Mouse (Mus musculus) lung, adult 2 months (tissue): Measurements from ENCODE around the gene Dnah9. TPM values are rescaled to one million over a fixed set of nuclear protein-coding genes. Genes with fewer than 3 reads are reported as not detected.

Source experiments
- DNase-seq: peaks from one replicate; pipeline ENCODE4 v3.0.0; 2022
- H3K4me1 ChIP-seq: fragments of 200-500 bp; 2 replicates; pipeline ENCODE4 v1.6.1; 2011; ENCODE audit warnings: low read length; ENCODE audit not compliant: control insufficient read depth, insufficient read depth
- H3K4me3 ChIP-seq: fragments of 200-500 bp; replicated peaks from 2 replicates; pipeline ENCODE3; 2011; ENCODE audit warnings: low read depth, mild to moderate bottlenecking, control low read depth, low read length; ENCODE audit errors: extremely low read depth
- CTCF ChIP-seq: fragments of 200-500 bp; IDR thresholded peaks from 2 replicates; pipeline ENCODE4 v1.5.1; 2011; ENCODE audit warnings: mild to moderate bottlenecking, low read length, control low read depth; ENCODE audit not compliant: insufficient read depth
- POLR2A ChIP-seq: fragments of 200-500 bp; IDR thresholded peaks from 2 replicates; pipeline ENCODE4 v1.6.1; 2011; ENCODE audit warnings: low read depth, mild to moderate bottlenecking, control low read depth, low read length, borderline replicate concordance; ENCODE audit errors: extremely low read depth
- WGBS: fragments of 180-500 bp; shearing (Covaris S2); methylation state at CpG from one replicate; pipeline ENCODE4 v1.1.7; 2018; 5-methylcytosine and 5-hydroxymethylcytosine counted together
- polyA plus RNA-seq: library from polyadenylated mRNA; depleted of rRNA; stranded (reverse); fragments of >200 nt; gene quantifications from 2 replicates; pipeline ENCODE4 v1.2.3, GENCODE M21; 2012

The Dnah9 gene
- polyA plus RNA-seq, 1 experiment, result 3.9 TPM

- no peak for TF ChIP-seq CTCF
- no peak for TF ChIP-seq POLR2A
- WGBS, result 69% methylated on average over 2 of the region's 2 CpGs
- Histone ChIP-seq H3K4me3 (no peak overlapping the region), H3K4me1 (no peaks in the 10 kb centered on the region)
- DNase-seq, result no peak
Observed at GRCm38 (mm10) chr11:65930796-65931195, 237.6 kb downstream of the Dnah9 start.

DNA sequence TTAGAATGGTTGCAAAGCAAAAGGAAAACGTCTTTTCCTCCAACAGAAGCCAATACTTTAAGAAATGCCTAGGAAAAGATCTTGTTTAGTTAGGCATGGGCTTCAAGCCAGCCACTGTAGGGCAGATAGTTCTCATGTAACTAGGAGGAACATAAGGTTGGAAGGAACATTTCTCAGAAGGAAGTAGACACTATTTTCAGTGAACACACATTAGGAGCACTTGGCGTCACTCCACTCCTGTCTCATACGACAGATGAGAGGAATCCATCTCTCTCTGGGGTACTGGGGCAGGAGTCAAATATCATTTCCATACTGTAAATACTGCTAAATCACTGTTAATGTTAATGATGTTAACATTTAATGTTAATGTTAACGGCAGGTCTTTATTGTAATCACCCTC lies 238.0 kb downstream of the Dnah9 start:
- DNase-seq, result no peak
- no peak for TF ChIP-seq CTCF
- no peak for TF ChIP-seq POLR2A
- H3K4me3 ChIP-seq, result no peak overlapping the region
- H3K4me1 ChIP-seq, result no peaks in the 10 kb centered on the region
- 56% methylated on average over 4 of the region's 4 CpGs for WGBS

DNA sequence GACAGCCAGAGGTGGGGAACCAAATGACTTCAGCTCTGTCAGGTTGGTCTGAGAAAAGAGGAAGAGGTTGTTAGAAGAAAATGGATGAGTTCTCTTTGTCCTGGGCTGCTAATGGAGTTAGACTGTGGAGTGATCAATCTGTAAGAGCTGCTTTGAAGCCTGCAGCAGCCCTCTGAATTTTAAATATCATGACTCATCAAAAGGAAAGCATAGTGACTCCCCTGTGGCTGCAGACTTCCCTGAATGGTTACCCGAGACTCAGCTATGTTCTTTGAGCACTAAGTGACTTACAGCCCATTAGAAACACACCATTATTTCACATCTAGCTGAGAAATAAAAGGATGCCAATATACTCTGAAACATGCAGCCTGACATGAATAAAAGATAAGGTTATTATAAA lies 240.4 kb downstream of the Dnah9 start:
- WGBS, result 22% methylated on average over 1 of the region's 1 CpGs
- Histone ChIP-seq H3K4me3 (no peak overlapping the region), H3K4me1 (no peaks in the 10 kb centered on the region)
- TF ChIP-seq CTCF (no peak), POLR2A (no peak)
- DNase-seq, result no peak

GRCm38 (mm10) chr11:65918480-65919236 lies 249.7 kb downstream of the Dnah9 start:
- Histone ChIP-seq H3K4me3 (no peak overlapping the region), H3K4me1 (no peaks in the 10 kb centered on the region)
- no peak for TF ChIP-seq POLR2A
- no peak for TF ChIP-seq CTCF
- 44% methylated on average over 10 of the region's 10 CpGs for WGBS
- no peak for DNase-seq

GRCm38 (mm10) chr11:65909195-65909594 lies 259.2 kb downstream of the Dnah9 start:
- DNase-seq, result no peak
- H3K4me1 ChIP-seq, result no peaks in the 10 kb centered on the region
- no peak overlapping the region for H3K4me3 ChIP-seq
- 64% methylated on average over 4 of the region's 4 CpGs for WGBS
- TF ChIP-seq CTCF, result no peak
- no peak for TF ChIP-seq POLR2A

DNA sequence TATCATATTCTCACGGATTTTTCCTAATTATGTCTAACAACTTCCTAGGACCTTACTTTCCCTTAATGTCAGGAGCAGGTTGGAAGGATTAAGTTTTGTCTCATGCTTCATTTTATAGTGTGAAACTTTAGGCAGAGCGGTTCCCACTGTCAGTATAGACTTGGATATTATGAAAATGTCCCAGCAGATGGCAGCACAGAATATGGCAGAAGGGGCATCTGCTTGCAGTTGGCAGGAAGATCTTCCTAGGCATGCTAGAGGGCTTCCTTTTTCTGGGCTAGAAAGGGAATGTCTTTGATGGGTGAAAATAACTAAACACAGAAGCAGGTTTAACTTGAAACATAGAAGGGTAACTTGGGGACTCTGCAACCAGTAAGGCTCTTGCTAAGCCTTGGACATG lies 262.9 kb downstream of the Dnah9 start:
- H3K4me1 ChIP-seq, result no peaks in the 10 kb centered on the region
- 56% methylated on average over 2 of the region's 2 CpGs for whole genome bisulfite sequencing
- H3K4me3 ChIP-seq, result no peak overlapping the region
- TF ChIP-seq CTCF (no peak), POLR2A (no peak)
- no peak for DNase-seq

- no peak overlapping the region for H3K4me3 ChIP-seq
- no peaks in the 10 kb centered on the region for H3K4me1 ChIP-seq
- no peak for TF ChIP-seq CTCF
- no peak for TF ChIP-seq POLR2A
- no peak for DNase-seq
- 75% methylated on average over 2 of the region's 2 CpGs for WGBS
Observed at GRCm38 (mm10) chr11:65903944-65904343, 264.4 kb downstream of the Dnah9 start.

DNA sequence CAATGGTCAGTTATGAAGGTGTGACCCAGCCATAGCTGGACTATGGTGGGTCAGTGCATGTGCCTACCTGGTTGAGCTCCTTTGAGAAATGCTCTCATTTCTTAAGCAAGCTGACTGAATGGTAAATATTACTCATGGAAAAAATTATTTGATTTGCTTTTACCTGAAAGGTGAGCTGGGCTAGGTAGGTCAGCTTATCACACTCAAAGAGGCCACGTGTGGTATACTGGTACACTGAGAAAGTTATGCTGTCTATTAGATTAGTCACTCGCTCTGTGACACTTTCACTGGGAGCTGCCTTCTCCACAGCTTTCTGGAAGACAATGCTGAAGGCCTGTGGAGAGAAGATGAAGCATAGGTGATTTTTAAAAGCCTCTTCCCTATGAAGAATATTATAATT lies 286.9 kb downstream of the Dnah9 start:
- WGBS, result 68% methylated on average over 2 of the region's 2 CpGs
- TF ChIP-seq POLR2A, result no peak
- TF ChIP-seq CTCF, result no peak
- Histone ChIP-seq H3K4me3 (no peak overlapping the region), H3K4me1 (no peaks in the 10 kb centered on the region)
- DNase-seq, result no peak

DNA sequence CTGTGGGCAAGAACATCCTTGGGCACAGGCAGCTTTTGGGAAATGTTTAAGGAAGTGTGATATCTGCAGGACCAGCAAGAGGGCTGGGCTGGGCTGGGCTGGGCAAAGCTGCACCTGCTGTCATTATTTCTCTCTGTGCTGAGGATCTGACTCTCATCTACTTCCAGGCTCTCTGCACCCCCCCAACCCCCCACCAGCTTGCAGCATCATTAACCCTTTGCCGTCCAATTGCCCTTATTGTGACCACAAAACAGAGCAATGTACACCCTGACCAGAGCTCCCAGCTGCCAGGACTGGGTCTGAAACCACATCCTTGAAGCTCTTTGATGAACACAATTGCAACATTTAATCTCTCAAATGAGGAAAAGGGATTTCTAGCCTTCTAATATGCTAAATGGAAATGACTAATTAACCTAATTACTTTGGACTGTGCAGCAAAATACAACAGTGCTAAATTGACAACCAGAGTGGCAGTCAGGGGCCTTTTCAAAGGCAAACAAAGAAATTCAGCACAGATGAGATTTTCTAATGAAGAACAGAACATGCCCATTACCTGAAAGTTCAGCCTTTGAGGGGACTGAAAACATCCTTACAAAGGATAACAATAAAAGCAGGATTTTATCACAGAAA lies 291.1 kb downstream of the Dnah9 start:
- no peak for DNase-seq
- H3K4me1 ChIP-seq, result no peaks in the 10 kb centered on the region
- WGBS, result 53% methylated on average over 1 of the region's 1 CpGs
- TF ChIP-seq POLR2A (no peak), CTCF (no peak)
- no peak overlapping the region for H3K4me3 ChIP-seq

DNA sequence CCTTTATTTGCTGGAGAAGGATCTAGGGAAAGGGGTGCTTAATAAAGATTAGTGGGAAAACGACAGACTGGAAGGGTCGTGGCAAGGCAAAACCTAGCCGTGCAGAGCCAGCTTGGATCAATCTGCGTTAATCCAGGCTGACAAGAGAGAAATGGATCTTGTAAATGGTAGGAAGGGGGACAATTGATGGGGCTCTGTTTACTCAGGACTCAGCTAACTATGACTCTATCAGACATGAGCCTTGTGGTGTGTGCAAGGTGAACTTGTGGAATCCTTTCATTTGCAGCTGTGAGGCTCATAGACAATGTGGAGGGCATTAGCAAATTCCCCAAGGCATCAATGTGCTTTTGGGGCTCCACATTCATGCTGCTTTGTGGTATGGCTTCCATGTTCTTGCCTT lies 306.9 kb downstream of the Dnah9 start:
- no peak for DNase-seq
- WGBS, result 36% methylated on average over 4 of the region's 4 CpGs
- H3K4me3 ChIP-seq, result no peak overlapping the region
- H3K4me1 ChIP-seq, result no peaks in the 10 kb centered on the region
- TF ChIP-seq POLR2A (no peak), CTCF (no peak)

DNA sequence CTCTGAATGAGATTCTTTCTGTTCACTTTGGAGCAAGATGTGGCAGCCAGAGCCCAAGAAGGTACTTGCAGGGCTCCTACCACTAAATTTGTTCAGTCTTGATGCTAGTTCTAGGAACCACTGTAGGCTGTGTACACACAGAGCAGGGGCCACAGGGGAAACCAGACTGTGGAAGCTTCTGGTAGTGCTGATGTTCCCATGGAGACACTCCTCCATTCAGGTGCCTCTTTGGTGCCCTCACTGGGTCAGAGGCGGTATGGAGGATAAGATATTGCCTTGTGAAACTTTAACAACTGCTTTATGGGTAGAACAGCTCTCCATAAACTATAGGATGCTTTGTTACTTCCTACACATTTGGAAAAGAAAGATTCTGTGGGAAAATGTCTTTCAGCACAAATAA lies 316.3 kb downstream of the Dnah9 start:
- Histone ChIP-seq H3K4me1 (no peaks in the 10 kb centered on the region), H3K4me3 (no peak overlapping the region)
- no peak for DNase-seq
- no peak for TF ChIP-seq CTCF
- TF ChIP-seq POLR2A, result no peak
- 24% methylated on average over 1 of the region's 1 CpGs for WGBS
